Mouse (Mus musculus) kidney, adult 8-10 months (tissue): ENCODE measurements around the gene Akt3.

Experiments used
- DNase-seq, 2 experiments: peaks; one replicate each; pipeline ENCODE4 v3.0.0; 2022

Akt3 gene

GRCm38 (mm10) chr1:177004041-177004741, 253.8 kb downstream of the Akt3 start:
- no peak for DNase-seq

GRCm38 (mm10) chr1:177002951-177003350, 255.1 kb downstream of the Akt3 start:
- no peak for DNase-seq

GRCm38 (mm10) chr1:176999011-176999410, 259.0 kb downstream of the Akt3 start:
- no peak for DNase-seq

GRCm38 (mm10) chr1:176997711-176998689, 260.0 kb downstream of the Akt3 start:
- DNase-seq = peak; percentile 47 to 52

GRCm38 (mm10) chr1:176997254-176997653, 260.7 kb downstream of the Akt3 start:
- DNase-seq = no peak

- DNase-seq = peak in 1 of 2 experiments; percentile 14
Observed at GRCm38 (mm10) chr1:176996630-176997201, 261.3 kb downstream of the Akt3 start.

GRCm38 (mm10) chr1:176996166-176996565, 261.8 kb downstream of the Akt3 start:
- no peak for DNase-seq

- no peak for DNase-seq
Observed at GRCm38 (mm10) chr1:176995419-176995775, 262.6 kb downstream of the Akt3 start.

GRCm38 (mm10) chr1:176994707-176995418, 263.1 kb downstream of the Akt3 start:
- no peak for DNase-seq

GRCm38 (mm10) chr1:176994087-176994486, 263.9 kb downstream of the Akt3 start:
- no peak for DNase-seq

GRCm38 (mm10) chr1:176993141-176994010, 264.6 kb downstream of the Akt3 start:
- DNase-seq = no peak

GRCm38 (mm10) chr1:176992517-176992916, 265.5 kb downstream of the Akt3 start:
- no peak for DNase-seq

GRCm38 (mm10) chr1:176991473-176991872, 266.5 kb downstream of the Akt3 start:
- DNase-seq = no peak

- no peak for DNase-seq
Observed at GRCm38 (mm10) chr1:176986990-176987740, 270.8 kb downstream of the Akt3 start.

- DNase-seq = no peak
Observed at GRCm38 (mm10) chr1:176986275-176986674, 271.7 kb downstream of the Akt3 start.

GRCm38 (mm10) chr1:176985691-176986090, 272.3 kb downstream of the Akt3 start:
- DNase-seq = no peak

- peak in 1 of 2 experiments; percentile 21 for DNase-seq
Observed at GRCm38 (mm10) chr1:176982671-176983070, 275.3 kb downstream of the Akt3 start.

GRCm38 (mm10) chr1:176981511-176981910, 276.5 kb downstream of the Akt3 start:
- no peak for DNase-seq

- DNase-seq = no peak
Observed at GRCm38 (mm10) chr1:176980801-176981400, 277.1 kb downstream of the Akt3 start.

GRCm38 (mm10) chr1:176980140-176980539, 277.9 kb downstream of the Akt3 start:
- no peak for DNase-seq

- no peak for DNase-seq
Observed at GRCm38 (mm10) chr1:176979235-176979634, 278.8 kb downstream of the Akt3 start.
